Mouse (Mus musculus) ovary, postnatal 10 days (tissue): Measurements from ENCODE around the gene Pear1.

ENCODE experiments used
- DNase-seq: peaks from one replicate; pipeline ENCODE4 v3.0.0; 2022; ENCODE audit warnings: low spot score

Gene Pear1

GRCm38 (mm10) chr3:87809322-87809962, 14.7 kb downstream of the Pear1 start:
- no peak for DNase-seq

- DNase-seq = no peak
Observed at GRCm38 (mm10) chr3:87804038-87804677, 19.9 kb downstream of the Pear1 start.

GRCm38 (mm10) chr3:87801681-87802080, 22.4 kb downstream of the Pear1 start:
- DNase-seq = no peak

GRCm38 (mm10) chr3:87796736-87797334, 27.3 kb downstream of the Pear1 start, which contains the start of gene Insrr:
Insrr (plus strand) TSS chr3:87796951.
- DNase-seq = no peak

- DNase-seq = peak; percentile 39
Observed at GRCm38 (mm10) chr3:87795336-87796277, 28.5 kb downstream of the Pear1 start.

GRCm38 (mm10) chr3:87794922-87795325, 29.2 kb downstream of the Pear1 start, which contains the start of gene Ntrk1:
Ntrk1 (minus strand) TSS chr3:87795162.
- DNase-seq = no peak

- DNase-seq = no peak
Observed at GRCm38 (mm10) chr3:87789768-87790167, 34.3 kb downstream of the Pear1 start.

GRCm38 (mm10) chr3:87789248-87789647, 34.9 kb downstream of the Pear1 start:
- DNase-seq = no peak

- DNase-seq = no peak
Observed at GRCm38 (mm10) chr3:87785626-87786214, 38.4 kb downstream of the Pear1 start.

GRCm38 (mm10) chr3:87785156-87785555, 39.0 kb downstream of the Pear1 start:
- DNase-seq = no peak

GRCm38 (mm10) chr3:87783282-87784023, 40.7 kb downstream of the Pear1 start:
- DNase-seq = no peak

GRCm38 (mm10) chr3:87779086-87779485, 45.0 kb downstream of the Pear1 start:
- no peak for DNase-seq

- DNase-seq = no peak
Observed at GRCm38 (mm10) chr3:87778283-87778682, 45.8 kb downstream of the Pear1 start.

GRCm38 (mm10) chr3:87771088-87771487, 53.0 kb downstream of the Pear1 start:
- DNase-seq = no peak

GRCm38 (mm10) chr3:87770280-87770679, 53.8 kb downstream of the Pear1 start:
- no peak for DNase-seq

- DNase-seq = no peak
Observed at GRCm38 (mm10) chr3:87769506-87769905, 54.6 kb downstream of the Pear1 start.

- peak; percentile 89 for DNase-seq
Observed at GRCm38 (mm10) chr3:87768844-87769243, 55.3 kb downstream of the Pear1 start.

- no peak for DNase-seq
Observed at GRCm38 (mm10) chr3:87768431-87768830, 55.7 kb downstream of the Pear1 start.

GRCm38 (mm10) chr3:87767764-87768163, 56.3 kb downstream of the Pear1 start:
- no peak for DNase-seq

GRCm38 (mm10) chr3:87766284-87766667, 57.8 kb downstream of the Pear1 start:
- no peak for DNase-seq
